ENCODE assay signal across 10 mouse cellular contexts in genomic region chr1:33751283-33751682, GRCm38 (mm10). TPM values are rescaled to one million over a fixed set of nuclear protein-coding genes. Genes with fewer than 3 reads are reported as not detected.
DNase-seq lines count a peak whose midpoint lies in the region; ATAC-seq and TF ChIP-seq lines count a peak whose summit lies in the region.
"Had no signal": no experiment of that assay in that cellular context is flagged by ENCODE, and none has a peak within 500 bp of the region (broad histone marks: within the 10 kb centered on the region; RNA-seq: fewer than 3 reads in every experiment).

No protein-coding gene starts in this region.

- H3K36me3 ChIP-seq in embryonic facial prominence, embryonic 14.5 days (ENCODE audit: control insufficient read depth, insufficient read depth, low read length), result peaks cover 20% of the 10 kb centered on the region
- peaks cover 72% of the 10 kb centered on the region for H3K36me3 ChIP-seq in embryonic facial prominence, embryonic 10.5 days (replicated peaks)
- H3K36me3 ChIP-seq in forebrain, postnatal 0 days (ENCODE audit: insufficient read depth), result no peaks in the 10 kb centered on the region

- ATAC-seq in embryonic facial prominence, embryonic 14.5 days (ENCODE audit: low read depth), result peak; percentile 66
- ATAC-seq in forebrain, postnatal 0 days, result peak; percentile 82
- ATAC-seq: Patski had no signal

- H3K9me3 ChIP-seq in embryonic facial prominence, embryonic 14.5 days (ENCODE audit: control insufficient read depth, low read length), result no peaks in the 10 kb centered on the region
- H3K9me3 ChIP-seq in embryonic facial prominence, embryonic 10.5 days, result no peaks in the 10 kb centered on the region
- no peaks in the 10 kb centered on the region for H3K9me3 ChIP-seq in forebrain, postnatal 0 days (ENCODE audit: low read length)
- H3K9me3 ChIP-seq: liver, embryonic 15.5 days had no signal

- H3K4me3 ChIP-seq in embryonic facial prominence, embryonic 14.5 days (ENCODE audit: low read depth, low read length), result no peak overlapping the region
- H3K4me3 ChIP-seq in embryonic facial prominence, embryonic 10.5 days, result no peak overlapping the region
- H3K4me3 ChIP-seq in left cerebral cortex, adult 2 months, result no peak overlapping the region
- no peak overlapping the region for H3K4me3 ChIP-seq in forebrain, postnatal 0 days (ENCODE audit: low read depth, low read length)
- H3K4me3 ChIP-seq: liver, embryonic 15.5 days had no signal

- H3K27ac ChIP-seq in embryonic facial prominence, embryonic 14.5 days (replicated peaks; ENCODE audit: low read depth, low read length), result no peak overlapping the region
- no peak overlapping the region for H3K27ac ChIP-seq in embryonic facial prominence, embryonic 10.5 days (replicated peaks)
- H3K27ac ChIP-seq in left cerebral cortex, adult 2 months, result no peak overlapping the region
- 0 out of 2 replicates have a peak overlapping the region, but pooled peaks have one; percentile 36 for H3K27ac ChIP-seq in forebrain, postnatal 0 days (ENCODE audit: low read depth, low read length)
- H3K27ac ChIP-seq: liver, embryonic 15.5 days had no signal

- TF ChIP-seq CTCF in left cerebral cortex, adult 2 months (IDR thresholded peaks at IDR 0.05), result no peak
- no peak for TF ChIP-seq CTCF in forebrain, postnatal 0 days (IDR thresholded peaks at IDR 0.05; ENCODE audit: low read depth)

- H3K4me2 ChIP-seq in embryonic facial prominence, embryonic 14.5 days (ENCODE audit: low read depth, low read length), result no peak overlapping the region
- H3K4me2 ChIP-seq in forebrain, postnatal 0 days (ENCODE audit: low read depth), result no peak overlapping the region
- H3K4me2 ChIP-seq: liver, embryonic 15.5 days had no signal

- H3K27me3 ChIP-seq in embryonic facial prominence, embryonic 14.5 days (replicated peaks; ENCODE audit: control insufficient read depth, insufficient read depth, low read length), result no peaks in the 10 kb centered on the region
- H3K27me3 ChIP-seq in embryonic facial prominence, embryonic 10.5 days (replicated peaks; ENCODE audit: low read depth, poor library complexity, severe bottlenecking), result no peaks in the 10 kb centered on the region
- H3K27me3 ChIP-seq in forebrain, postnatal 0 days (ENCODE audit: insufficient read depth, low read length), result no peaks in the 10 kb centered on the region
- H3K27me3 ChIP-seq: liver, embryonic 15.5 days; Patski had no signal

- peaks cover 6% of the 10 kb centered on the region; the same call in 1 of the 2 replicates for H3K4me1 ChIP-seq in embryonic facial prominence, embryonic 14.5 days (ENCODE audit: control insufficient read depth, insufficient read depth, low read length)
- peaks cover 9% of the 10 kb centered on the region for H3K4me1 ChIP-seq in embryonic facial prominence, embryonic 10.5 days
- H3K4me1 ChIP-seq in forebrain, postnatal 0 days (ENCODE audit: insufficient read depth), result no peaks in the 10 kb centered on the region; the same call in 1 of the 2 replicates

- intact Hi-C loops in left cerebral cortex, adult 2 months (cut with DNase I), result no loop called here
- intact Hi-C loops in left cerebral cortex, postnatal 4 days (cut with DNase I), result loop anchor here (10.0 kb wide), 1 partner anchor 214 kb away; no protein-coding TSS in a partner anchor

- 76% methylated on average over 10 of the region's 10 CpGs for WGBS in embryonic facial prominence, embryonic 14.5 days
- WGBS in embryonic facial prominence, embryonic 10.5 days, result 90% methylated on average over 10 of the region's 10 CpGs
- WGBS in forebrain, postnatal 0 days, result 51% methylated on average over 10 of the region's 10 CpGs

- H3K9ac ChIP-seq in embryonic facial prominence, embryonic 14.5 days (ENCODE audit: low read depth, low read length), result no peak overlapping the region
- H3K9ac ChIP-seq in forebrain, postnatal 0 days, result no peak overlapping the region
- H3K9ac ChIP-seq: liver, embryonic 15.5 days had no signal

- peak; percentile 40 for DNase-seq in embryonic facial prominence, embryonic 14.5 days (ENCODE audit: low spot score)
- no peak for DNase-seq in embryonic facial prominence, embryonic 10.5 days (ENCODE audit: low spot score)
- DNase-seq in left cerebral cortex, adult 11 months (ENCODE audit: low spot score), result peak; percentile 41
- no peak for DNase-seq in left cerebral cortex, adult 2 months (ENCODE audit: extremely low spot score in 1 of 2, low spot score in 2 of 2)
- peak; percentile 51 for DNase-seq in forebrain, postnatal 0 days
- DNase-seq in left cerebral cortex, postnatal 4 days, result peak; percentile 66
- DNase-seq in urinary bladder, adult 2 months (ENCODE audit: low spot score), result no peak
- no peak for DNase-seq in urinary bladder, postnatal 25 days (ENCODE audit: low spot score)

RNA-seq across cellular contexts. Expression of gene Bag2, which starts 6.3 kb away (rescaled TPM):
- polyA plus RNA-seq in embryonic facial prominence, embryonic 14.5 days (2014; fragmentation: Nextera tagmentation; extraction: Ambion mirVana), result 61.1 and 68.5 TPM in 2 replicates
- polyA plus RNA-seq in embryonic facial prominence, embryonic 10.5 days (2016; fragmentation: Nextera tagmentation; extraction: Ambion mirVana), result 59.0 and 65.7 TPM in 2 replicates
- 10 to 100 TPM; 11.6 to 12.9 TPM for total RNA-seq in left cerebral cortex, adult 2 months (2021)
- total RNA-seq in forebrain, postnatal 0 days (2014; rRNA removed), result 26.5 and 33.1 TPM in 2 replicates
- 27.6 and 29.0 TPM in 2 replicates for polyA plus RNA-seq in forebrain, postnatal 0 days (2015; fragmentation: Nextera tagmentation; extraction: Ambion mirVana)
- total RNA-seq in left cerebral cortex, postnatal 4 days (2021), result 10 to 100 TPM; 14.4 to 17.6 TPM
- 89.9 and 91.2 TPM in 2 replicates for polyA plus RNA-seq in urinary bladder, adult 2 months (2012; rRNA removed)

RNA-seq across cellular contexts. Expression of gene Rab23, which starts 31.6 kb away (rescaled TPM):
- 21.3 and 24.5 TPM in 2 replicates for polyA plus RNA-seq in embryonic facial prominence, embryonic 14.5 days (2014; fragmentation: Nextera tagmentation; extraction: Ambion mirVana)
- 32.3 and 35.2 TPM in 2 replicates for polyA plus RNA-seq in embryonic facial prominence, embryonic 10.5 days (2016; fragmentation: Nextera tagmentation; extraction: Ambion mirVana)
- 10 to 100 TPM; 29.7 to 31.0 TPM for total RNA-seq in left cerebral cortex, adult 2 months (2021)
- 9.0 and 13.8 TPM in 2 replicates for total RNA-seq in forebrain, postnatal 0 days (2014; rRNA removed)
- polyA plus RNA-seq in forebrain, postnatal 0 days (2015; fragmentation: Nextera tagmentation; extraction: Ambion mirVana), result 21.1 and 25.4 TPM in 2 replicates
- total RNA-seq in left cerebral cortex, postnatal 4 days (2021), result 10 to 100 TPM; 33.9 to 34.2 TPM
- 14.6 and 18.3 TPM in 2 replicates for polyA plus RNA-seq in urinary bladder, adult 2 months (2012; rRNA removed)

Comparison
In these comparisons a context has a peak if more than half of its experiments do, and no peak if none do; other contexts are left out.
1. DNase-seq: peak in embryonic facial prominence, embryonic 14.5 days (single experiment), left cerebral cortex, adult 11 months (single experiment), forebrain, postnatal 0 days (single experiment) and left cerebral cortex, postnatal 4 days (single experiment); none in embryonic facial prominence, embryonic 10.5 days (single experiment), left cerebral cortex, adult 2 months (0 of 2), urinary bladder, adult 2 months (single experiment) and urinary bladder, postnatal 25 days (single experiment).